Mouse (Mus musculus): ENCODE measurements around the gene Krt27.

Krt27 gene

DNA sequence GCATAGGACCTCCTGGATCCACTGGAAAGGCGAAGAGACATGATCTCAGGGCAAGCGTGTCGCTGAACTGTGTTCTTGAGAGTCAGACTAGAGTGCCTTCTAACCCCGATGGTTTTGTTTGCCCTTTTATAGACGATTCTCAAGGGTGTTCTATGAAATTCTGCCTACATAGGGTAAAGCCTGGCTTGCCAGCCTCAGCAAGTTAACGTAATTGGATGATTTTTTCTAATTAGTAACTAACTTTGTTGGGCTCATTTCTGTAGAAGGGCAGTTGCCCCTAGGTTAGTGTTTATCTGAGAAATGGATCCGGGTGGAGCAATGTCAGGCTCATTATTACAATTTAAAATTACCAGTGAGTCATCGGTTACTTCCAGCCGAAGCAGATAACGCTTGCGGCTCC is 28.1 kb downstream of the Krt27 start, which contains the start of gene Krt25:
TSS of gene Krt25 (minus strand) at position 101 of the 400 bp plus-strand sequence.
- no peak for DNase-seq (ENCODE audit: low spot score)

DNA sequence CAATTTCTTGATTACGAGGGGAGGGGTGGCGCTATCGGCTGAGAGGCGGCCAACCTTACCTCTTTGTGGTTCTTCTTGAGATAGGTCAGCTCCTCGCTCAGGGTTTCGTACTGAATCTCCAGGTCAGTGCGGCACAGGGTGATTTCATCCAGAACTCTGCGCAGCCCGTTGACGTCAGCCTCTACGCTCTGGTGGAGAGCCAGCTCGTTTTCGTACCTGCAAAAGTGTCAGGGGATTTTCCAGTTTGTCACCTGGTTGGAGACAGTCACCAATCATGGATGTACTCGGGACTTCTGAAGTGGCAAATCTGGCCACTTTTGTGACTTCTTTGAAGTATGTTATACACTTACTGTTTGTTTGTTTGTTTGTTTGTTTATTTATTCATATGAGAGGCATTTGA is 29.8 kb downstream of the Krt27 start:
- no peak for DNase-seq (ENCODE audit: low spot score)

DNA sequence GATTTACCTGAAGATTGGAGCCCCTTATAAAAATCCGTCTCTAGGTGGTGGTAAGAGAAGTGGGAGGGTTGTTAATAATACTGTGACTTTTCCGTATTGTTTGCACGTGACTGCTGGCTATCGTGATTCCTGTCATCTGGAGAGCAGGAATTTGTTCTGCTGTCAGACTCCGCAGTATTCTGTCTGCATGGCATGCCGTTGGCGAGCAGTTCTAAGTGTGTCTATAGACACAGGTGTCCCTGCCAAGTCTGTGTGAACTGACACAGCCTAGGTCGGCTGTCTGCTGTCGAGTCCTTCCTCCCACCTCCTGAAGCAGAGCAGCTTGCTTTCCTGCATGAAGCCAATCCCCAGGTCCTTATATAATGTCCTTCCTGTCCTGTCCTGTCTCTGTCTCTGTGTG is 31.8 kb downstream of the Krt27 start:
- DNase-seq (ENCODE audit: low spot score): no peak

DNA sequence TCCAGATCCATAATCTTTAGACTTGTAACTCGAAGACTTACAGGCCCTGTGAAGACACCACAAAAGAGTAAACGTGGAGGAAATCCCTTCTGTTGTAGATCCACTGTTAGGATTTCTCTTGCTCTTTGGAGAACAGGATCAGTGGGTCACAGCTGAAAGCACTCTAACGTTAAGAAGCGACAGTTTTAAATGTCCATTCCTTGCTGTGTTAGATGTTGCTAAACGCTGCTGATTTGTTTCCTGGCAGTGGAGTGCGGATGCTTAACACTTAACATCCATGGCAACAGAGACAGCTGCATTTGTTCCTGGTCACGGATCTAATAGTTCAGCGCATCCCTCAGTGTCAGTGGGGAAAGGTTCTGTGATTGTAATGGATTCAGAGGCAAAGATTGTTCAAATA is 34.4 kb downstream of the Krt27 start:
- DNase-seq (ENCODE audit: low spot score): no peak

DNA sequence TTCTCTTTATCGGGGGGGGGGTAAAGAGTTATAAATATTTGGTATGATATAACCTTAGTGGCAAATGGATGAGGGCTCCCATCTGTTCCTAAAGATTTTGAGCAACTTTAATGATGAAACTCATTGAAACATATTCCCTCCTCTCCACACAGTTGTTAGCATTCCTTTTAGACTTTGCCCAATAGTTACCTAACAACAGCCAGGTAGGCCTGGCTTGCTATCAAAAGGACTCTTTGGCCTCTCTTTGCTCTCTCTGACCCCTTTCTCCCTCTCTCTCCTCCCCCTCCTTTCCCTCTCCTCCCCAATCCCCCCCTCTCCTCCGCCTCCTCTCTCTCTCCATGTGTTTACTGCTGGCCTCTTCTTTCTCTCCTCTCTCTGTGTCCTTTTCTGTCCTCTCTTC is 36.3 kb downstream of the Krt27 start:
- DNase-seq (ENCODE audit: low spot score): no peak

DNA sequence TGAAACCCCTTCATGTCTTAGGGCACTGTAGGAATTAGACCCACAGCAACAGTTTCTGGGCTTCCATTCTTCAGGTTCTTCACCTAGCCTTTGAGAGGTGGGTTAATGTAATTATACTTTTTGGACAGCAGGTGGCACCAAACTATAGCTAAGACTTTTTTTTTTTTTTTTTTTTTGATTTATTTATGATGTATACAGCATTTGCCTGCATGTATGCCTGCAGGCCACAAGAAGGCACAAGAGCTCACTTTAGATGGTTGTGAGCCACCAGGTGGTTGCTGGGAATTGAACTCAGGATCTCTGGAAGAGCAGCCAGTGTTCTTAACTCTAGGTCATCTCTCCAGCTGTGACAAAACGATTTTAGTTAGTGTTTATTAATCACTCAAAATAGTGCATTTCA is 40.0 kb downstream of the Krt27 start:
- DNase-seq (ENCODE audit: low spot score): peak; percentile 56

DNA sequence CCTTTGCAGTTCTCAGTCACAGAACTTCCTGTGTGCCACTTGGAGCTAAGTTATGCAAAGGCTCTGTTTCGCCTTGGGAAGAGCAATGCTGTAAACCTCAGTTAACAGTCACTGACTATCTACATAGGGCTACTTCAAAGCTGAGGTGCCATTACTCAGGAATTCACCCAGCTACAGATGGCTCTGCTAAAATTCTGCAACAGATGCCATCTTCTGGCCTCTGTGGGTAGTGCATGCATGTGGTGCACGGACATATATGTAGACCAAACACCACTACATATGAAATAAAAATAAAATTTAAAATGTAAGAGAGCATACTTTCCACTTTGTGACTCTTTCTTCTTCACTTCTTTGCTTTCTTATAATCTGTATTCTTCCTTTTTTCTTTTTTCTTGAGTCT is 43.3 kb downstream of the Krt27 start:
- peak; percentile 68 for DNase-seq (ENCODE audit: low spot score)
